Mouse (Mus musculus): Measurements from ENCODE around the gene Med13l. TPM values are rescaled to one million over a fixed set of nuclear protein-coding genes. Genes with fewer than 3 reads are reported as not detected.
"Not testable (repeated sequence)": the region's sequence is repeated elsewhere in the genome, so short reads cannot be mapped to it uniquely, and the experiment has no call there.

The Med13l gene
- polyA plus RNA-seq, 1 experiment from 2014 or later, result 13.9 TPM

- DNase-seq (ENCODE audit: low spot score), result no peak
- H3K4me3 ChIP-seq, result no peak overlapping the region
- H3K9me3 ChIP-seq (replicated peaks), result no peaks in the 10 kb centered on the region
- H3K27me3 ChIP-seq (ENCODE audit: low read depth, poor library complexity, severe bottlenecking), result no peaks in the 10 kb centered on the region
- no peaks in the 10 kb centered on the region for H3K36me3 ChIP-seq
- H3K4me1 ChIP-seq, result peaks cover 61% of the 10 kb centered on the region
- H3K27ac ChIP-seq, result no peak overlapping the region
- WGBS, result 94% methylated on average over 5 of the region's 5 CpGs
These were observed 86.4 kb downstream of the Med13l start for GRCm38 (mm10) chr5:118646897-118647296.

- Histone ChIP-seq H3K36me3 (no peaks in the 10 kb centered on the region), H3K4me3 (no peak overlapping the region), H3K9me3 (replicated peaks) (no peaks in the 10 kb centered on the region), H3K4me1 (peaks cover 61% of the 10 kb centered on the region), H3K27ac (no peak overlapping the region), H3K27me3 (ENCODE audit: low read depth, poor library complexity, severe bottlenecking) (no peaks in the 10 kb centered on the region)
- WGBS, result 75% methylated on average over 6 of the region's 6 CpGs
- no peak for DNase-seq (ENCODE audit: low spot score)
These were observed 86.9 kb downstream of the Med13l start for GRCm38 (mm10) chr5:118647384-118647783.

- H3K9me3 ChIP-seq (replicated peaks), result no peaks in the 10 kb centered on the region
- H3K4me3 ChIP-seq, result no peak overlapping the region
- peaks cover 54% of the 10 kb centered on the region for H3K4me1 ChIP-seq
- no peak overlapping the region for H3K27ac ChIP-seq
- H3K36me3 ChIP-seq, result no peaks in the 10 kb centered on the region
- 88% methylated on average over 10 of the region's 10 CpGs for WGBS
- no peaks in the 10 kb centered on the region for H3K27me3 ChIP-seq (ENCODE audit: low read depth, poor library complexity, severe bottlenecking)
- DNase-seq (ENCODE audit: low spot score), result no peak
These were observed 88.9 kb downstream of the Med13l start for GRCm38 (mm10) chr5:118649215-118650006.

GRCm38 (mm10) chr5:118650007-118650548, 89.6 kb downstream of the Med13l start:
- no peaks in the 10 kb centered on the region for H3K27me3 ChIP-seq (ENCODE audit: low read depth, poor library complexity, severe bottlenecking)
- no peak overlapping the region for H3K27ac ChIP-seq
- H3K9me3 ChIP-seq (replicated peaks), result no peaks in the 10 kb centered on the region
- no peak overlapping the region for H3K4me3 ChIP-seq
- no peaks in the 10 kb centered on the region for H3K36me3 ChIP-seq
- WGBS, result 91% methylated on average over 4 of the region's 4 CpGs
- no peak for DNase-seq (ENCODE audit: low spot score)
- peaks cover 51% of the 10 kb centered on the region for H3K4me1 ChIP-seq

GRCm38 (mm10) chr5:118650746-118651145, 90.3 kb downstream of the Med13l start:
- Histone ChIP-seq H3K36me3 (no peaks in the 10 kb centered on the region), H3K9me3 (replicated peaks) (no peaks in the 10 kb centered on the region), H3K27me3 (ENCODE audit: low read depth, poor library complexity, severe bottlenecking) (no peaks in the 10 kb centered on the region), H3K27ac (no peak overlapping the region), H3K4me1 (peaks cover 47% of the 10 kb centered on the region), H3K4me3 (no peak overlapping the region)
- 65% methylated on average over 7 of the region's 7 CpGs for WGBS
- DNase-seq (ENCODE audit: low spot score), result no peak

- no peak for DNase-seq (ENCODE audit: low spot score)
- Histone ChIP-seq H3K36me3 (no peaks in the 10 kb centered on the region), H3K4me1 (peaks cover 50% of the 10 kb centered on the region), H3K27me3 (ENCODE audit: low read depth, poor library complexity, severe bottlenecking) (no peaks in the 10 kb centered on the region), H3K4me3 (no peak overlapping the region), H3K9me3 (replicated peaks) (no peaks in the 10 kb centered on the region), H3K27ac (no peak overlapping the region)
- WGBS, result 92% methylated on average over 8 of the region's 8 CpGs
These were observed 92.1 kb downstream of the Med13l start for GRCm38 (mm10) chr5:118652611-118653010.

GRCm38 (mm10) chr5:118653119-118653518, 92.6 kb downstream of the Med13l start:
- WGBS, result 97% methylated on average over 5 of the region's 5 CpGs
- not testable (repeated sequence) for H3K36me3 ChIP-seq; H3K9me3 ChIP-seq (replicated peaks); H3K27me3 ChIP-seq (ENCODE audit: low read depth, poor library complexity, severe bottlenecking); DNase-seq (ENCODE audit: low spot score); H3K4me3 ChIP-seq; H3K27ac ChIP-seq
- peaks cover 45% of the 10 kb centered on the region for H3K4me1 ChIP-seq

- WGBS, result 83% methylated on average over 11 of the region's 11 CpGs
- Histone ChIP-seq H3K9me3 (replicated peaks) (no peaks in the 10 kb centered on the region), H3K4me3 (no peak overlapping the region), H3K4me1 (peaks cover 45% of the 10 kb centered on the region), H3K36me3 (no peaks in the 10 kb centered on the region), H3K27me3 (ENCODE audit: low read depth, poor library complexity, severe bottlenecking) (no peaks in the 10 kb centered on the region), H3K27ac (no peak overlapping the region)
- DNase-seq (ENCODE audit: low spot score), result no peak
These were observed 94.1 kb downstream of the Med13l start for GRCm38 (mm10) chr5:118654599-118654998.

GRCm38 (mm10) chr5:118655025-118655424, 94.5 kb downstream of the Med13l start:
- no peak overlapping the region for H3K27ac ChIP-seq
- no peak for DNase-seq (ENCODE audit: low spot score)
- WGBS, result 74% methylated on average over 2 of the region's 2 CpGs

GRCm38 (mm10) chr5:118655428-118655827, 94.9 kb downstream of the Med13l start:
- Histone ChIP-seq H3K36me3 (no peaks in the 10 kb centered on the region), H3K4me1 (peaks cover 41% of the 10 kb centered on the region), H3K4me3 (no peak overlapping the region), H3K27me3 (ENCODE audit: low read depth, poor library complexity, severe bottlenecking) (no peaks in the 10 kb centered on the region), H3K9me3 (replicated peaks) (no peaks in the 10 kb centered on the region), H3K27ac (no peak overlapping the region)
- 66% methylated on average over 7 of the region's 7 CpGs for WGBS
- DNase-seq (ENCODE audit: low spot score), result no peak

More at GRCm38 (mm10) chr5:118655025-118655424, 94.5 kb downstream of the Med13l start:
- Histone ChIP-seq H3K9me3 (replicated peaks) (no peaks in the 10 kb centered on the region), H3K4me1 (peaks cover 42% of the 10 kb centered on the region), H3K27me3 (ENCODE audit: low read depth, poor library complexity, severe bottlenecking) (no peaks in the 10 kb centered on the region), H3K36me3 (no peaks in the 10 kb centered on the region), H3K4me3 (no peak overlapping the region)

GRCm38 (mm10) chr5:118655966-118656365, 95.5 kb downstream of the Med13l start:
- Histone ChIP-seq H3K36me3 (no peaks in the 10 kb centered on the region), H3K9me3 (replicated peaks) (no peaks in the 10 kb centered on the region), H3K27ac (no peak overlapping the region), H3K4me3 (no peak overlapping the region), H3K4me1 (peaks cover 35% of the 10 kb centered on the region), H3K27me3 (ENCODE audit: low read depth, poor library complexity, severe bottlenecking) (no peaks in the 10 kb centered on the region)
- 86% methylated on average over 6 of the region's 6 CpGs for WGBS
- no peak for DNase-seq (ENCODE audit: low spot score)

- DNase-seq (ENCODE audit: low spot score), result no peak
- Histone ChIP-seq H3K27me3 (ENCODE audit: low read depth, poor library complexity, severe bottlenecking) (no peaks in the 10 kb centered on the region), H3K27ac (no peak overlapping the region), H3K36me3 (no peaks in the 10 kb centered on the region), H3K9me3 (replicated peaks) (no peaks in the 10 kb centered on the region), H3K4me1 (peaks cover 14% of the 10 kb centered on the region), H3K4me3 (no peak overlapping the region)
- WGBS, result 95% methylated on average over 7 of the region's 7 CpGs
These were observed 97.9 kb downstream of the Med13l start for GRCm38 (mm10) chr5:118658256-118658837.

GRCm38 (mm10) chr5:118659713-118660112, 99.2 kb downstream of the Med13l start:
- no peak overlapping the region for H3K4me3 ChIP-seq
- H3K4me1 ChIP-seq, result peaks cover 8% of the 10 kb centered on the region
- no peaks in the 10 kb centered on the region for H3K27me3 ChIP-seq (ENCODE audit: low read depth, poor library complexity, severe bottlenecking)
- H3K36me3 ChIP-seq, result no peaks in the 10 kb centered on the region; the same call in 1 of the 2 replicates
- H3K9me3 ChIP-seq (replicated peaks), result no peaks in the 10 kb centered on the region
- WGBS, result 81% methylated on average over 2 of the region's 2 CpGs
- H3K27ac ChIP-seq, result no peak overlapping the region
- no peak for DNase-seq (ENCODE audit: low spot score)
